Mouse (Mus musculus) embryonic fibroblast, embryonic 13.5 days (primary cell): ENCODE results near the gene Ccr10. TPM values are rescaled to one million over a fixed set of nuclear protein-coding genes. Genes with fewer than 3 reads are reported as not detected.

ENCODE experiments used
- H3K27ac ChIP-seq: 2 replicates; pipeline ENCODE4 v1.5.1; 2012; ENCODE audit warnings: low read length, control low read depth, inconsistent platforms; ENCODE audit not compliant: insufficient read depth
- H3K4me1 ChIP-seq: 2 replicates; pipeline ENCODE4 v1.6.1; 2011; ENCODE audit warnings: low read length; ENCODE audit not compliant: control insufficient read depth, insufficient read depth
- H3K4me3 ChIP-seq: 2 replicates; pipeline ENCODE4 v1.5.1; 2011; ENCODE audit warnings: mild to moderate bottlenecking, control low read depth, low read length; ENCODE audit not compliant: insufficient read depth
- CTCF ChIP-seq: IDR thresholded peaks from 2 replicates; pipeline ENCODE4 v1.5.1; 2011; ENCODE audit warnings: mild to moderate bottlenecking, control low read depth, low read length, moderate library complexity, borderline replicate concordance; ENCODE audit not compliant: insufficient read depth
- POLR2A ChIP-seq: IDR thresholded peaks from 2 replicates; pipeline ENCODE4 v1.6.1; 2011; ENCODE audit warnings: low read depth, mild to moderate bottlenecking, control low read depth, low read length, moderate library complexity
- polyA plus RNA-seq: library from polyadenylated mRNA; stranded (reverse); fragments of >200 nt; gene quantifications from 2 replicates; pipeline ENCODE4 v1.2.4, GENCODE M21; 2011; ENCODE audit warnings: low read depth; ENCODE audit not compliant: missing spikeins, insufficient read length

Ccr10 gene
- polyA plus RNA-seq, 1 experiment: not detected

DNA sequence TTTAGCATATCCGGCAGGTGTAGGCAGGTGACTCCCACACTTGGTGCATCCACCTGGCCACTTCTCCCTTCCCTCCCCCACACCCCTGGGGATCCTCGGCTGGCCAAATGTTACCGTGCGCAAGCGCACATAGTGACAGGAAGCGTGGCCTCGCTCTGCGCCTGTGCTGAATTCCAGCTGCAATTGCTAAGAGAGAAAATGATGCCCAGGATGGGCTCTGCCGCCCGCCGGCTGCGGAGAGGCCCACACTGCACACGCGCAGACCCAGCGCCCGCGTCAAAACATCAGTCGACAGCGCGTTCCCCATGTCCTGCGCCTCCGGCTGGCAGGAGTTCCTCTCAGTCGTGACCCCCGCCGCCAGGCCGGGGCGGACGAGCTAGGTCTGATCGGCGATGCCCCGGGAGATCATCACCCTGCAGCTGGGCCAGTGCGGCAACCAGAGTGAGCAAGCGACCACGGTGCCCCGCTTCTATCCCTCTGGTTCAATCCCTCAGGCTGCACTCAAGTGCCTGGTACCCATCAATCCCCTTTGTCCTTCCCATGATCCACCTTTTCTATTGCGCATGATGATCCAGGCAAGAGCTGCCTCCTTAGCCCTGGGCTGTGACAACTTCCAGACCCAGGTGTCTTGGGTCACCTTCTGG lies 19.4 kb downstream of the Ccr10 start, which contains the start of gene Tubg2:
TSS of gene Tubg2 (plus strand) at position 180 of the 644 bp plus-strand sequence.
- no peaks in the 10 kb centered on the region for H3K4me1 ChIP-seq
- no peak within 1 kb of the TSS for H3K27ac ChIP-seq
- TF ChIP-seq POLR2A (peak; percentile 70), CTCF (no peak)
- H3K4me3 ChIP-seq: peak within 1 kb of the TSS; percentile 24

DNA sequence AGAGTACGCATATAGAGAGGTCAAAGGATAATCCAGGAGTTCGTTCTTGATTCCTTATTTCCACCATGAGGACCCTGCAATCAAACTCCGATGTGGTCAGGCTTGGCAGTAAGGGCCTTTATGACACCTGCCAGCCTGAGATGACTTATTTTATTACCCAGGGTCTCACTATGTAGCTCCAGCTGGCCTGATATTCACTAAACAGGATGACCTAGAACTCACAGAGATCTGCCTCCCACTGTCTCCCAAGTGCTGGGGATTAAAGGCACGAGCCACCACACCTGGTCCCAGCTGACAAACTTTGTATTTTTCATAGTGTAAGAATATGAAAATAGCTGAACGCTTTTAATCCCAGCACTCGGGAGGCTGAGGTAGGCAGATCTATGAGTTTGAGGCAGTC lies 20.1 kb downstream of the Ccr10 start:
- TF ChIP-seq POLR2A: no peak
- TF ChIP-seq CTCF: no peak
- Histone ChIP-seq H3K4me1 (no peaks in the 10 kb centered on the region), H3K27ac (no peak overlapping the region), H3K4me3 (no peak overlapping the region)

DNA sequence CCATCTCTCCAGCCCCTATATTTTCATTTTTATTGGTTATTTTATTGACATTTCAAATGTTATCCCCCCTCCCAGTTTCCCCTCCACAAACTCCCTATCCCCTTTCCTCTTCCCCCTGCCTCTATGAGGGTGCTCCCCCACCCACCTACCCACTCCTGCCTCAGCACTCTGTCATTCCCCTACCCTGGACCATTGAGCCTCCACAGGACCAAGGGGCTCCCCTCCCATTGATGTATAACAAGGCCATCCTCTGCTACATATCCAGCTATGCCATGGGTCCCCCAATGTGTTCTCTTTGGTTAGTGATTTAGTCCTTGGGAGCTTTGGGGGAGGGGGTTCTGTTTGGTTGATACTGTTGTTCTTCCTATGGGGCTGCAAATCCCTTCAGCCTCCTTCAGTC lies 20.6 kb downstream of the Ccr10 start:
- no peaks in the 10 kb centered on the region for H3K4me1 ChIP-seq
- no peak overlapping the region for H3K4me3 ChIP-seq
- TF ChIP-seq POLR2A (no peak), CTCF (no peak)
- H3K27ac ChIP-seq: no peak overlapping the region

DNA sequence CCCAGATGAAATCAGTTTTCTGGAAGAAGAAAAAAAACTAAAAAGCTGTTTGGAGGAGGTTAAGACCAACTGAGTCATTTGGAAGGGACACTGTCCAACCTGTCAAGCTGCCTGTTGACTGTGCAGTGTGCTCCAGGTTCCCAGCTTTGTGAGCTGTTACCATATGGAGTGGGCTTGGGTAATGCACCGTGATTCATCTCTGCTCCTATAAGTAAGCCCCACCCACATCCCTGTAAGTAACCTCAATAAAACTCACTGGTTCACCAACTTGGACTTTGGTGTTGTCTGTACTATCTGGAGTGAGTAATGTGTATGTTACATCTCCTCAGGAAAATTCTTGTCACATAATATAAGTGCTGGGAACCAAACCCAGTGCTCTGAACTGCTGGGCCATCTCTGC lies 22.4 kb downstream of the Ccr10 start:
- H3K4me3 ChIP-seq: no peak overlapping the region
- TF ChIP-seq CTCF (no peak), POLR2A (no peak)
- no peak overlapping the region for H3K27ac ChIP-seq
- H3K4me1 ChIP-seq: peaks cover 7% of the 10 kb centered on the region; the same call in 1 of the 2 replicates

DNA sequence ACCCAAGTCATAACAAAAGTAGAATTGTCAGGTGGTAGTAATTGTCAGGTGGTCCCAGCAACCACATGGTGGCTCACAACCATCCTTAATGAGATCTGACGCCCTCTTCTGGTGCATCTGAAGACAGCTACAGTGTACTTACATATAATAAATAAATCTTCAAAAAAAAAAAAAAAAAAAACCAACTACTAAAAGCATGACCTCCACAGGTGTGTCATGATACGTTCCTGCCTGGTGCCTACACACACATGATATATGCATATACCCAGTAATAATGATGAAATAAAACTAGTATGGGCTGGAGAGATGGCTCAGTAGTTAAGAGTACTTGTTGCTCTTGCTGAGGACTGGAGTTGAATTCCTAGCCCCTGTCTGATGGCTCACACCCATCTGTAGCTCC lies 24.2 kb downstream of the Ccr10 start:
- no peak for TF ChIP-seq POLR2A
- no peak for TF ChIP-seq CTCF
- no peak overlapping the region for H3K4me3 ChIP-seq
- peaks cover 7% of the 10 kb centered on the region; the same call in 1 of the 2 replicates for H3K4me1 ChIP-seq
- H3K27ac ChIP-seq: no peak overlapping the region

DNA sequence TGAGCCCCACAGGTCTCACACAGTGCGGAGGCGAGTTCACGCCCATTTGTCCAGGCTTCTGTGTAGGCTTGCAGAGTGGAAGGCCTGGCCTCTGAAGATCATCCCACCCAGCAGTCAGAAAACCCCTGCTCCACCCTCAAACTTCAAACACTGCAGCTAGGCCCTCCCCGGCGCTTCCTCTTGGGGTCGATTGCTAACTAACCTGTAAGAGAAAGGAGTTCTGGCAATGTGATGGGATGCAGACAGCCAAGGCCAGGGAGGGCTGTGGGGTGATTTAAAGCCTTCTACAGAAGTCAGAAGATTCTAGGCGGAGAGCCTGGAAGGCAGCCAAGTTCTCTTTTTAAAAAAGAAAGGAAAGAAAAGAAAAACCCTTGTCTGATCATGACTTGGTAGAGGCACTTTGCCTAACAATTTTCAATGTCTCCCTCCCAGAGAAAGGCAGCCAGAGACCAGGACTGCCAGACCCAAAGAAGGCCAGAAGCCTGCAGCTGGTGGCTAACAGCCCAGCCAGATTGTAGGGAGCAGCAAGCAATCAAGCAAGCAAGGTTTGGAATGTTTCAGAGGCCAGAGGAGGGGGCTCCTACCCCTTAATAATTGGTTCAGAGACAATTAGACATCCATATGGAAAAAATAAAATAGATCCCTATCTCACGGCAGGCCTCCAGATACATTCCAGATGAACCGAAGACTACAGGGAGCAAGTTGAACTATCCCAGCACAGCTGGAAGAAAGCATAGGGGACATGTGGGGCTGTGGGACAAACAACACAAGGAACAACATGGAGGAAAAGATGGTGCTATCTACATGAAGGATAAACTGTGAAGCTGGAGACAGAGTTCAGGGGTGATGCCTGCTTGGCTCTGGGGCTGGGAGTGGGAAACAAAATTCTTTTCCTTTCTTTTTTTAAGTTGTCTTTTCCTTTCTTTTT lies 25.8 kb downstream of the Ccr10 start:
- no peak for TF ChIP-seq CTCF
- no peak for TF ChIP-seq POLR2A
- H3K4me3 ChIP-seq: no peak overlapping the region
- H3K27ac ChIP-seq: peak overlapping the region; percentile 50
- H3K4me1 ChIP-seq: peaks cover 7% of the 10 kb centered on the region; the same call in 1 of the 2 replicates

GRCm38 (mm10) chr11:101148751-101149150 lies 26.5 kb downstream of the Ccr10 start:
- TF ChIP-seq POLR2A (no peak), CTCF (no peak)
- Histone ChIP-seq H3K27ac (peak overlapping the region; percentile 50), H3K4me3 (no peak overlapping the region), H3K4me1 (peaks cover 7% of the 10 kb centered on the region; the same call in 1 of the 2 replicates)

GRCm38 (mm10) chr11:101146377-101146776 lies 28.9 kb downstream of the Ccr10 start:
- H3K4me3 ChIP-seq: no peak overlapping the region
- TF ChIP-seq POLR2A (no peak), CTCF (no peak)

GRCm38 (mm10) chr11:101143338-101144225 lies 31.7 kb downstream of the Ccr10 start:
- H3K4me3 ChIP-seq: 0 out of 2 replicates have a peak overlapping the region, but pooled peaks have one; percentile 0
- no peak overlapping the region for H3K27ac ChIP-seq
- H3K4me1 ChIP-seq: peaks cover 4% of the 10 kb centered on the region
- TF ChIP-seq POLR2A (no peak), CTCF (no peak)

More at GRCm38 (mm10) chr11:101146377-101146776, 28.9 kb downstream of the Ccr10 start:
- no peak overlapping the region for H3K27ac ChIP-seq
- H3K4me1 ChIP-seq: peaks cover 7% of the 10 kb centered on the region; the same call in 1 of the 2 replicates
